Mouse (Mus musculus): Measurements from ENCODE around the gene Gm43518. TPM values are rescaled to one million over a fixed set of nuclear protein-coding genes. Genes with fewer than 3 reads are reported as not detected.

The Gm43518 gene
- total and polyA plus RNA-seq, 3 experiments: 2.1 to 3.6 TPM; not detected in 1

GRCm38 (mm10) chr5:123883891-123884290 lies 43.3 kb upstream of the Gm43518 start:
- no peaks in the 10 kb centered on the region for H3K79me2 ChIP-seq (ENCODE audit: control insufficient read depth, insufficient read depth, low read length, poor library complexity)
- no peaks in the 10 kb centered on the region for H3K9me3 ChIP-seq (replicated peaks; ENCODE audit: insufficient read depth, low read length)
- TF ChIP-seq MXI1 (IDR thresholded peaks at IDR 0.05; ENCODE audit: low read depth, low read length) (0 out of 2 replicates have a peak, but pooled peaks have one; percentile 50), UBTF (IDR thresholded peaks at IDR 0.05; ENCODE audit: borderline replicate concordance, insufficient read depth, low read depth, low read length) (no peak)
- peak overlapping the region; percentile 74 for H3K9ac ChIP-seq (ENCODE audit: control insufficient read depth, low read depth, low read length, poor library complexity, severe bottlenecking)
- DNase-seq (ENCODE audit: low read depth, low spot score): no peak
- H3K4me3 ChIP-seq (ENCODE audit: control insufficient read depth in 1 of 2, insufficient read depth in 1 of 2, low read depth in 2 of 2, low read length in 2 of 2): peak overlapping the region; percentile 61 to 86
- no peaks in the 10 kb centered on the region for H3K36me3 ChIP-seq (ENCODE audit: control insufficient read depth in 1 of 2, insufficient read depth in 2 of 2, low read length in 2 of 2)
- peak overlapping the region; percentile 66 for H3K27ac ChIP-seq (ENCODE audit: control insufficient read depth, low read depth, low read length)
- peaks cover 4 to 8% of the 10 kb centered on the region in 2 experiments for H3K4me1 ChIP-seq (ENCODE audit: control insufficient read depth in 1 of 2, insufficient read depth in 2 of 2, low read length in 2 of 2)
- H3K27me3 ChIP-seq (ENCODE audit: control insufficient read depth in 1 of 2, insufficient read depth in 2 of 2, low read length in 2 of 2): no peaks in the 10 kb centered on the region; a peak in 1 of 4 replicates

DNA sequence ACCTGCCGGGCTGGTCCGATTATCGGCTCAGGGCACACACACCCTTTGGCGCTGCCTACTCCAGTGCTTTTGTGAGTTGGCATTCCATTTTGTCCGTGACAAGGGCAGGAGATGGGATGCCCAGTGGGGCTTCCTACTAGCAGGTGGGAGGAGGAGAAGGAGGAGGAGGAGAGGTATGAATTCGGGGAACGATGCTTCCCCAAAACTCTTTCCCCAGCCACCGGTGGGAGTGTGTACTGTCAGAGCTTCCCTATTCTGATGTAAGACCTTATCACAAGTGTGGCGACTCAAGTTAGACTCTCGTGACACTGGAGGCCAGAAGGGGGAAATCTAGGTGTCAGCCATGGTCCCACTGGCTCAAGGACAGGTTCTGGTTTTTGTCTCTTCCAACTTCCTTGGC lies 42.9 kb upstream of the Gm43518 start:
- no peaks in the 10 kb centered on the region for H3K79me2 ChIP-seq (ENCODE audit: control insufficient read depth, insufficient read depth, low read length, poor library complexity)
- peak overlapping the region; percentile 61 to 86 for H3K4me3 ChIP-seq (ENCODE audit: control insufficient read depth in 1 of 2, insufficient read depth in 1 of 2, low read depth in 2 of 2, low read length in 2 of 2)
- TF ChIP-seq E2F4 (IDR thresholded peaks at IDR 0.05; ENCODE audit: borderline replicate concordance, low read depth, low read length) (no peak), USF1 (IDR thresholded peaks at IDR 0.05; ENCODE audit: low read depth, low read length) (0 out of 2 replicates have a peak, but pooled peaks have one; percentile 45), NELFE (IDR thresholded peaks at IDR 0.05; ENCODE audit: low read depth, low read length) (peak; percentile 27; the same call in 1 of the 2 replicates), CHD1 (IDR thresholded peaks at IDR 0.05; ENCODE audit: low read depth, low read length) (no peak), BHLHE40 (IDR thresholded peaks at IDR 0.05; ENCODE audit: borderline replicate concordance, low read depth, low read length) (peak; percentile 97), MAX (IDR thresholded peaks at IDR 0.05; ENCODE audit: low read length) (peak; percentile 22; the same call in 1 of the 2 replicates), GABPA (IDR thresholded peaks at IDR 0.05; ENCODE audit: low read depth, low read length) (no peak), MXI1 (IDR thresholded peaks at IDR 0.05; ENCODE audit: low read depth, low read length) (peak; percentile 73; the same call in 1 of the 2 replicates), TBP (IDR thresholded peaks at IDR 0.05; ENCODE audit: low read depth, low read length) (peak; percentile 72), EP300 (IDR thresholded peaks at IDR 0.05; ENCODE audit: low read depth in 1 of 2, low read length in 2 of 2) (peak; percentile 46 to 59; a peak in 3 of 4 replicates), RCOR1 (IDR thresholded peaks at IDR 0.05; ENCODE audit: low read depth, low read length) (0 out of 2 replicates have a peak, but pooled peaks have one; percentile 14), TAL1 (IDR thresholded peaks at IDR 0.05; ENCODE audit: low read length) (no peak), ETS1 (IDR thresholded peaks at IDR 0.05; ENCODE audit: low read depth, low read length) (peak; percentile 64; the same call in 1 of the 2 replicates), GATA1 (IDR thresholded peaks at IDR 0.05; ENCODE audit: low read depth, low read length) (peak; percentile 78), MYC (IDR thresholded peaks at IDR 0.05; ENCODE audit: low read depth, low read length) (peak; percentile 78; the same call in 1 of the 2 replicates), POLR2AphosphoS2 (IDR thresholded peaks at IDR 0.05; ENCODE audit: low read length) (peak; percentile 65; the same call in 1 of the 2 replicates), POLR2A (IDR thresholded peaks at IDR 0.05; ENCODE audit: control insufficient read depth in 1 of 2, insufficient read depth in 1 of 2, low read depth in 1 of 2, low read length in 2 of 2, poor library complexity in 1 of 2) (peak; percentile 65; a peak in 3 of 4 replicates), SIN3A (IDR thresholded peaks at IDR 0.05; ENCODE audit: low read length) (peak; percentile 63), ZNF384 (IDR thresholded peaks at IDR 0.05; ENCODE audit: low read depth, low read length) (no peak)
- peak overlapping the region; percentile 70 for H3K27ac ChIP-seq (ENCODE audit: control insufficient read depth, low read depth, low read length)
- peaks cover 4 to 8% of the 10 kb centered on the region in 2 experiments for H3K4me1 ChIP-seq (ENCODE audit: control insufficient read depth in 1 of 2, insufficient read depth in 2 of 2, low read length in 2 of 2)
- no peaks in the 10 kb centered on the region; a peak in 1 of 4 replicates for H3K27me3 ChIP-seq (ENCODE audit: control insufficient read depth in 1 of 2, insufficient read depth in 2 of 2, low read length in 2 of 2)
- peak overlapping the region; percentile 74 for H3K9ac ChIP-seq (ENCODE audit: control insufficient read depth, low read depth, low read length, poor library complexity, severe bottlenecking)
- H3K36me3 ChIP-seq (ENCODE audit: control insufficient read depth in 1 of 2, insufficient read depth in 2 of 2, low read length in 2 of 2): no peaks in the 10 kb centered on the region
- H3K9me3 ChIP-seq (replicated peaks; ENCODE audit: insufficient read depth, low read length): no peaks in the 10 kb centered on the region
- DNase-seq (ENCODE audit: low read depth, low spot score): peak; percentile 88

Data from MEL (cell line).